Mouse (Mus musculus) adrenal gland, postnatal 36 days (tissue): Measurements from ENCODE around the gene 4932414N04Rik. TPM values are rescaled to one million over a fixed set of nuclear protein-coding genes. Genes with fewer than 3 reads are reported as not detected.
"Not testable (repeated sequence)": the region's sequence is repeated elsewhere in the genome, so short reads cannot be mapped to it uniquely, and the experiment has no call there.

Experiments used
- DNase-seq, 2 experiments: peaks; one replicate each; pipeline ENCODE4 v3.0.0; 2021; ENCODE audit warnings: mixed read lengths in 1 of 2
- long read RNA-seq, 2 experiments: library from polyadenylated mRNA; stranded (forward); transcript quantifications; one replicate each; pipeline ENCODE4 v2.0.0; 2021; ENCODE audit warnings: borderline sequencing depth in 2 of 2
- total RNA-seq, 2 experiments: library from RNA; stranded (reverse); gene quantifications; 2 replicates each; pipeline ENCODE4 v1.2.3; 2021

4932414N04Rik gene
- total RNA-seq = not detected
- long read RNA-seq, experiment 1 = 0 reads
- long read RNA-seq, experiment 2 = 0 reads

DNA sequence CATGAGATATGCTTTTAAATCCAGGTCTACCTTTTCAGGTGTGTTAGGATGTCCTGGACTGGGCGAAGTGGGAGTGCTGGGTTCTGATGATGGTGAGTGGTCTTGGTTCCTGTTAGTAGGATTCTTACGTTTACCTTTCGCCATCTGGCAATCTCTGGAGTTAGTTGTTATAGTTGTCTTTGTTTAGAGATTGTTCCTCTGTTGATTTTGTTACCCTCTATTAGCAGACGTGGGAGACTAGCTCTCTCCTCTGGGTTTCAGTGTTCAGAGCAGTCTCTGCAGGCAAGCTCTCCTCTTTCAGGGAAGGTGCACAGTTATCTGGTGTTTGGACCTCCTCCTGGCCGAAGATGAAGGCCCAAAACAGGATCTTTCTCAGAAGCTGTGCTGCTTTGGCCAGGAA, at the start of gene 4932414N04Rik:
Gene 4932414N04Rik (plus strand): TSS at position 301 of the 400 bp plus-strand sequence.
- not testable (repeated sequence) for DNase-seq

- DNase-seq = no peak
These were observed 75.9 kb downstream of the 4932414N04Rik start for GRCm38 (mm10) chr2:68732216-68732615.

GRCm38 (mm10) chr2:68739772-68740739, 83.8 kb downstream of the 4932414N04Rik start:
- DNase-seq = no peak

DNA sequence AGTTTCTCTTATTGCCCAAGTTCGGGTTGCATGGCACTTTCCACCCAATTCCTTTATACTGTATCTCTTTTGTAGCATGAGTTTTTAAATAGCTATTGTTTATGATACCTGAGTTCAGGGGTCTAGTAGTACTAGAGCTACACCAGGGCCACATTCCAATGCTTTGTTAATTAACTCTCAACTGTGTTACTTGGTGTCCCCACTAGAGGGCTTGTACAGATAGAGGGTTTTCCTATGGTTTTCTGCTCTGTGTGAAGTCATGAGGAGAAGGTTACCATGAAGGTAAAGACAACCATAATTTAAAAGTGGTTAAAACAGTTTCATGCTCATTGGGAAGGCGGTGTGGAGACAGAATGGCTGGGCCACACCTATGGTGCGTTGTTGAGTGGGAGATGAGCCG, 88.3 kb downstream of the 4932414N04Rik start:
- DNase-seq = peak in 1 of 2 experiments; percentile 7

GRCm38 (mm10) chr2:68756179-68756578, 99.9 kb downstream of the 4932414N04Rik start:
- DNase-seq = no peak

DNA sequence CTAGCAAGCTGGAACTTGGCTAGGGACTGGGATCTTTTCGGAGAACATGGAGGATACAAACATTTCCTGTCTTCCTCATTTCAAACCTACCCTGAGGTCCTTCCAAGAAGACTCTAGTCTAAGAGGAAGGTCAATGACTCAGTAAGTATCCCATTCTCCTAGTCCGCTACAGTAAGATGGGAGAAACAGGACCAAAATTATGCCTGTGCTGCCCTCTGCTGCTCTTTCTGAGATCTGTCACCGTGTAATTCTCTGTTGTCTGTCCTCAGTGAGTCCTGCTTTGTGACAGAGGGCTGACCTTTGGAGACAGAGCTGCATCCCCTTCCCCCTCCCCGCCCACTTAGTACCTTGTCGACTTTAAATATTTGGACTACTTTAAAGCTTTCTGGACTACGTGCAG, 100.5 kb downstream of the 4932414N04Rik start:
- DNase-seq = peak; percentile 15 to 58

GRCm38 (mm10) chr2:68765371-68765770, 109.1 kb downstream of the 4932414N04Rik start:
- DNase-seq = no peak

- no peak for DNase-seq
These were observed 111.1 kb downstream of the 4932414N04Rik start for GRCm38 (mm10) chr2:68767186-68767890.

DNA sequence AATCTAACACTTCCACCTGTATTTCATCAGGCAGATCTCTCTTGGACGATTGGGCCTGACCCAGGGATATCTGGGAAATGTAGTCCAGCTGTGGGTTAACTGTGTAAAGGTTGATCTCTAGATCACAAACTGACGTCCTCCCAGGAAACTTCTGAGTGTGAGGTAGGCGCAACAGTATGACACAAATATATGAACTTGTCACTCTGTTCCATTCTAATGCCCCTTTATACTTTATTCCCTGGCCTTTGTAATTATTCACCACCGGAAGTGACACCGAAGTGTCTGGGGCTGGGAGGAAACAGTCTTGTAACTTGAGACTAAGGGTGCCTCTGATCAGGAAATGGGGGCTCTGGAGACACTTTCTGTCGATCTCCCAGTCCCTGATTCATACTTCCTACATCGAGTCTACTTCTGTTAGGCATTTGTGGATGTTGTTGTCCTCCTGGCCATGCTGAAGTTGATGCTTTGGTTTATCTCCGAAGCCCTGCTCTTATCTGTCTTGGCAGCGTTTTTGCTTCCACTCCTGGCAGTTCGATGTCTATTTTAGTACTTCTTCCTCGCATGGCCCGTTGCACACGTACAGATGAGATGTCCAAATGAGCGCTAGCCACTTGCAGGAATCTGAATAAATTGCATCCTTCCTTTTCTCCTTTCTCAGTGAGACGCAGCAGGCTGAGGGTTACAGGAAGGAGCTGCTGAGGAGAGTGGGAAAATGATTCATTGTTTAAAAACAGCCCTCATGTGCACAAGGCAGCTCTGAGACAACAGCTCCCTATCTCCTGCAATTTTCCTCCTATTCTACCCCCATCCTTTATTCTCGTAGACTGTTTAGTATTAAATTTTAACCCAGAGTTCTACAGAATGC, 126.2 kb downstream of the 4932414N04Rik start:
- no peak for DNase-seq

GRCm38 (mm10) chr2:68783664-68784063, 127.4 kb downstream of the 4932414N04Rik start:
- DNase-seq = not testable (repeated sequence)

DNA sequence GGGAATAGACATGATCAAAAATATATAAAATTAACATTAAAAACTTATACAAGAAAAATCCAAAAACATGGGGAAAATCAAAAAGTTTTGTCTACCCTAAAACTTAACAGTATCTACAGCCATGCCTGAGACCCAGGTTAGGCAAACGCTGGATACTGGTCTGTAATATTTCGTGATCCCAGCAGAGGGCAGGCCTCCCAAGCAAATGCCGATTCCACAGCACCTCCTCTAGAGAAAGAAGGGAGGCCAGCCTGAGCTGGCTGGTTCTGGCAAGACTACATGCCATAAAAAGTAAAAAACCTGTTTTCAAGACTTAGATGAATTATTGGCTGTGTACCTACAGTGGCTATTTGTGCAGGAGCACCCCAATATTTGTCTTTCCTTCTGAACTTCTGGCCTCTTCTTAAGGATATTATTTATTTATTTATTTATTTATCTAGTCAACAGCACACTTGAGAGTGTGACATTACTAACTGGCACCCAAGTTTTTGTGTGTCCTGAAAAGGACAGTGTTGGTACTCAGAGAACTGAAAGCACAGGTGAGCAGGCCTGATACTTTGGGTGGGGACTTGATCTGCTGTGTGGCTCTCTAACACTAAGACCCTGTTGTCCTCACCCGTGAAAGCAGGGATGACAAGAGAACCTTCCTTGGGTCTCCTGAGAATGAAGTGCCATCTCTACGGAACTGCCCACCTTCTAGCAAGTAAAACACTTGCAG, 128.6 kb downstream of the 4932414N04Rik start:
- DNase-seq = peak; percentile 80 to 84

GRCm38 (mm10) chr2:68787161-68787675, 130.9 kb downstream of the 4932414N04Rik start:
- DNase-seq = no peak

GRCm38 (mm10) chr2:68792296-68792695, 136.0 kb downstream of the 4932414N04Rik start:
- no peak for DNase-seq

DNA sequence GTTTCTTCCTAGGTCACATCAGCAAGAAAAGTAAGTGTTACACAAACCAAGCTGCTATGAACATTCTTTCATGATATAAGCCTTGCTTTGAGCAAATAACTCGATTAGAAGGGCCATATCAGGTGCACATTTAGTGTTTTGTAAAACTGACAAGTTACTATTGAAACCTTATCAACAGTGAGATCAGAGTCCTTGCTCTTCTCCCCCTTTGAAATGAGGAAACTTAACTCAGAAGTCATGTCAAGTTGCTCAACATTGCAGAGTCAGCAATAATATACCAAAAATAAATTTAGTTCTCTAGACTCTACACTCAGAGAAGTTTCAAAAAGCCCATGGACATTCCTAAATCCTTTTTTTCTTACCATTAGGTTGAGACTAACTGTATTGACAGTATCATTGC, 137.2 kb downstream of the 4932414N04Rik start:
- DNase-seq = no peak

GRCm38 (mm10) chr2:68794181-68794580, 137.9 kb downstream of the 4932414N04Rik start:
- DNase-seq = no peak

- DNase-seq = no peak
These were observed 138.3 kb downstream of the 4932414N04Rik start for GRCm38 (mm10) chr2:68794616-68795015.

GRCm38 (mm10) chr2:68796011-68796775, 139.9 kb downstream of the 4932414N04Rik start:
- DNase-seq = no peak

DNA sequence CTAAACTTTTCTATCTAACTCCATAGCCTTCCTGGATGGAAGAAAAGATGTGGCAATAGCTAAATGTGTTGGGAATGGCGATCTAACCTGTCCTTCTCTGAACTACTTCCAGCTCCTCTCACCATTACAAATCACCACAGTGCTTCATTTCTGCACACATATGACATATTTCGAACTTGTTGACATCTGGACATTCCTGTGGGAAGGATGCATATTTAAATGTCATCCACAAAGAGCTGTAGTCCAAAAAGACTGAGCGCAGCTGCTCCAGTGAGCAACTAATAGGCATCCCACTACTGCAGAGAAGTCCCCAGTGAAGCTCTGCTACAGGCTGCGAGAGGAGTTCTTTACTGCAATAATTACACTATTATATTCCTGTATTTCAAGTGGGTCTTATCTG, 140.8 kb downstream of the 4932414N04Rik start:
- no peak for DNase-seq
